Mouse (Mus musculus): Measurements from ENCODE around the gene Nos1ap.

The Nos1ap gene

GRCm38 (mm10) chr1:170499466-170499865, 90.2 kb downstream of the Nos1ap start:
- no peak for DNase-seq

GRCm38 (mm10) chr1:170498645-170499044, 91.0 kb downstream of the Nos1ap start:
- no peak for DNase-seq

- peak in 1 of 2 experiments; percentile 37 for DNase-seq
Observed at GRCm38 (mm10) chr1:170496221-170496620, 93.4 kb downstream of the Nos1ap start.

GRCm38 (mm10) chr1:170495538-170496183, 94.0 kb downstream of the Nos1ap start:
- DNase-seq = no peak

GRCm38 (mm10) chr1:170492527-170492926, 97.1 kb downstream of the Nos1ap start:
- DNase-seq = no peak

GRCm38 (mm10) chr1:170492027-170492426, 97.6 kb downstream of the Nos1ap start:
- no peak for DNase-seq

- no peak for DNase-seq
Observed at GRCm38 (mm10) chr1:170489936-170490335, 99.7 kb downstream of the Nos1ap start.

GRCm38 (mm10) chr1:170489450-170489849, 100.2 kb downstream of the Nos1ap start:
- no peak for DNase-seq

- DNase-seq = no peak
Observed at GRCm38 (mm10) chr1:170485119-170485518, 104.5 kb downstream of the Nos1ap start.

GRCm38 (mm10) chr1:170482236-170482905, 107.3 kb downstream of the Nos1ap start:
- peak in 1 of 2 experiments; percentile 52 for DNase-seq

- DNase-seq = peak; percentile 31 to 37
Observed at GRCm38 (mm10) chr1:170481093-170481492, 108.6 kb downstream of the Nos1ap start.

- DNase-seq = no peak
Observed at GRCm38 (mm10) chr1:170479458-170479798, 110.2 kb downstream of the Nos1ap start.

- no peak for DNase-seq
Observed at GRCm38 (mm10) chr1:170478791-170479457, 110.7 kb downstream of the Nos1ap start.

GRCm38 (mm10) chr1:170477636-170478600, 111.7 kb downstream of the Nos1ap start:
- peak; percentile 48 to 57 for DNase-seq

- DNase-seq = no peak
Observed at GRCm38 (mm10) chr1:170473460-170473859, 116.2 kb downstream of the Nos1ap start.

GRCm38 (mm10) chr1:170472861-170473260, 116.8 kb downstream of the Nos1ap start:
- peak in 1 of 2 experiments; percentile 66 for DNase-seq

- DNase-seq = no peak
Observed at GRCm38 (mm10) chr1:170466099-170467009, 123.3 kb downstream of the Nos1ap start.

GRCm38 (mm10) chr1:170462140-170462539, 127.5 kb downstream of the Nos1ap start:
- DNase-seq = no peak

- DNase-seq = peak; percentile 83 to 84
Observed at GRCm38 (mm10) chr1:170459896-170460602, 129.6 kb downstream of the Nos1ap start.

GRCm38 (mm10) chr1:170457673-170458072, 132.0 kb downstream of the Nos1ap start:
- DNase-seq = no peak
